Mouse (Mus musculus) limb, embryonic 12.5 days (tissue): ENCODE results near the gene Anks1b. TPM values are rescaled to one million over a fixed set of nuclear protein-coding genes. Genes with fewer than 3 reads are reported as not detected.

Experiments used
- ATAC-seq: fragments of 200-750 bp; cut with Nextera tagmentation; 2 replicates; pipeline ENCODE4 v1.8.0; 2017; ENCODE audit warnings: low read depth, moderate TSS enrichment; ENCODE audit not compliant: insufficient number of reproducible peaks, insufficient read depth, low FRiP score, low TSS enrichment
- H3K27ac ChIP-seq: fragments of 300-500 bp; sonication (generic); 2 replicates; pipeline ENCODE4 v1.5.1; 2016; ENCODE audit warnings: mild to moderate bottlenecking, moderate library complexity
- H3K27me3 ChIP-seq: fragments of 300-500 bp; sonication (generic); 2 replicates; pipeline ENCODE4 v1.6.1; 2016; ENCODE audit warnings: mild to moderate bottlenecking, moderate library complexity
- H3K36me3 ChIP-seq: fragments of 300-500 bp; sonication (generic); 2 replicates; pipeline ENCODE4 v1.6.1; 2016; ENCODE audit warnings: mild to moderate bottlenecking, moderate library complexity
- H3K4me1 ChIP-seq: fragments of 300-500 bp; sonication (generic); replicated peaks from 2 replicates; pipeline ENCODE4 v1.6.1; 2016
- H3K4me2 ChIP-seq: fragments of 300-500 bp; sonication (generic); 2 replicates; pipeline ENCODE4 v1.6.1; 2016; ENCODE audit warnings: mild to moderate bottlenecking, moderate library complexity
- H3K4me3 ChIP-seq: fragments of 300-500 bp; sonication (generic); replicated peaks from 2 replicates; pipeline ENCODE4 v1.5.1; 2016; ENCODE audit warnings: mild to moderate bottlenecking
- H3K9ac ChIP-seq: fragments of 300-500 bp; sonication (generic); replicated peaks from 2 replicates; pipeline ENCODE4 v1.6.1; 2016; ENCODE audit warnings: mild to moderate bottlenecking, moderate library complexity
- H3K9me3 ChIP-seq: fragments of 300-500 bp; sonication (generic); 2 replicates; pipeline ENCODE4 v1.6.1; 2016; ENCODE audit warnings: mild to moderate bottlenecking, moderate library complexity
- WGBS: fragments of 180-500 bp; shearing (Covaris S2); methylation state at CpG from one replicate; pipeline ENCODE4 v1.1.7; 2016; 5-methylcytosine and 5-hydroxymethylcytosine counted together
- polyA plus RNA-seq: library from polyadenylated mRNA; unstranded; fragments of >200 nt; fragmentation: Nextera tagmentation; extraction: Ambion mirVana; gene quantifications from 2 replicates; pipeline ENCODE4 v1.2.1, GENCODE M21; 2016

Gene Anks1b
- polyA plus RNA-seq, 1 experiment from 2014 or later, result 1.8 TPM

GRCm38 (mm10) chr10:90708822-90709601, 835.7 kb downstream of the Anks1b start:
- Histone ChIP-seq H3K4me2 (no peak overlapping the region), H3K9me3 (no peaks in the 10 kb centered on the region), H3K36me3 (no peaks in the 10 kb centered on the region), H3K4me1 (no peaks in the 10 kb centered on the region), H3K27ac (no peak overlapping the region), H3K27me3 (no peaks in the 10 kb centered on the region), H3K9ac (no peak overlapping the region), H3K4me3 (no peak overlapping the region)
- no peak for ATAC-seq
- WGBS, result 80% methylated on average over 11 of the region's 11 CpGs

GRCm38 (mm10) chr10:90709602-90709931, 836.3 kb downstream of the Anks1b start:
- H3K9ac ChIP-seq, result no peak overlapping the region
- ATAC-seq, result no peak
- no peaks in the 10 kb centered on the region for H3K27me3 ChIP-seq
- WGBS, result 40% methylated on average over 5 of the region's 5 CpGs
- H3K36me3 ChIP-seq, result no peaks in the 10 kb centered on the region
- no peak overlapping the region for H3K4me2 ChIP-seq
- no peaks in the 10 kb centered on the region for H3K9me3 ChIP-seq
- no peaks in the 10 kb centered on the region for H3K4me1 ChIP-seq
- no peak overlapping the region for H3K27ac ChIP-seq
- H3K4me3 ChIP-seq, result no peak overlapping the region

- H3K4me1 ChIP-seq, result peaks cover 5% of the 10 kb centered on the region
- WGBS, result 12% methylated on average over 11 of the region's 11 CpGs
- peak overlapping the region; percentile 23; the same call in 1 of the 2 replicates for H3K9ac ChIP-seq
- 0 out of 2 replicates have a peak overlapping the region, but pooled peaks have one; percentile 17 for H3K27ac ChIP-seq
- peak overlapping the region; percentile 52 for H3K4me2 ChIP-seq
- H3K4me3 ChIP-seq, result 0 out of 2 replicates have a peak overlapping the region, but pooled peaks have one; percentile 17
- peak; percentile 56; the same call in 1 of the 2 replicates for ATAC-seq
- H3K27me3 ChIP-seq, result no peaks in the 10 kb centered on the region
- no peaks in the 10 kb centered on the region for H3K36me3 ChIP-seq
- H3K9me3 ChIP-seq, result no peaks in the 10 kb centered on the region
Observed at GRCm38 (mm10) chr10:90717961-90718360, 844.7 kb downstream of the Anks1b start.

GRCm38 (mm10) chr10:90718684-90719083, 845.4 kb downstream of the Anks1b start:
- no peaks in the 10 kb centered on the region for H3K36me3 ChIP-seq
- H3K27me3 ChIP-seq, result no peaks in the 10 kb centered on the region
- ATAC-seq, result no peak
- H3K9me3 ChIP-seq, result no peaks in the 10 kb centered on the region
- no peak overlapping the region for H3K27ac ChIP-seq
- H3K4me2 ChIP-seq, result no peak overlapping the region
- no peak overlapping the region for H3K4me3 ChIP-seq
- WGBS, result 82% methylated on average over 9 of the region's 9 CpGs
- H3K4me1 ChIP-seq, result peaks cover 5% of the 10 kb centered on the region
- no peak overlapping the region for H3K9ac ChIP-seq

- no peak overlapping the region for H3K27ac ChIP-seq
- ATAC-seq, result no peak
- 34% methylated on average over 4 of the region's 4 CpGs for WGBS
- no peaks in the 10 kb centered on the region for H3K9me3 ChIP-seq
- H3K4me3 ChIP-seq, result no peak overlapping the region
- no peak overlapping the region for H3K4me2 ChIP-seq
- no peaks in the 10 kb centered on the region for H3K36me3 ChIP-seq
- H3K27me3 ChIP-seq, result no peaks in the 10 kb centered on the region
- H3K4me1 ChIP-seq, result peaks cover 5% of the 10 kb centered on the region
- no peak overlapping the region for H3K9ac ChIP-seq
Observed at GRCm38 (mm10) chr10:90719996-90720395, 846.7 kb downstream of the Anks1b start.

- no peak overlapping the region for H3K4me2 ChIP-seq
- H3K9ac ChIP-seq, result no peak overlapping the region
- H3K36me3 ChIP-seq, result no peaks in the 10 kb centered on the region
- H3K4me1 ChIP-seq, result peaks cover under 1% of the 10 kb centered on the region
- H3K27me3 ChIP-seq, result peaks cover 12% of the 10 kb centered on the region
- 74% methylated on average over 5 of the region's 5 CpGs for WGBS
- H3K9me3 ChIP-seq, result no peaks in the 10 kb centered on the region
- H3K4me3 ChIP-seq, result no peak overlapping the region
- ATAC-seq, result no peak
- no peak overlapping the region for H3K27ac ChIP-seq
Observed at GRCm38 (mm10) chr10:90723071-90723494, 849.8 kb downstream of the Anks1b start.

- no peaks in the 10 kb centered on the region for H3K36me3 ChIP-seq
- H3K27ac ChIP-seq, result no peak overlapping the region
Observed at GRCm38 (mm10) chr10:90723941-90724341, 850.6 kb downstream of the Anks1b start.

GRCm38 (mm10) chr10:90724931-90725330, 851.6 kb downstream of the Anks1b start:
- no peak overlapping the region for H3K4me2 ChIP-seq
- no peak overlapping the region for H3K9ac ChIP-seq
- no peak for ATAC-seq
- peaks cover 4% of the 10 kb centered on the region for H3K4me1 ChIP-seq
- no peak overlapping the region for H3K4me3 ChIP-seq
- H3K9me3 ChIP-seq, result no peaks in the 10 kb centered on the region
- H3K36me3 ChIP-seq, result no peaks in the 10 kb centered on the region
- peaks cover 17% of the 10 kb centered on the region for H3K27me3 ChIP-seq
- no peak overlapping the region for H3K27ac ChIP-seq
- WGBS, result 69% methylated on average over 1 of the region's 1 CpGs

More at GRCm38 (mm10) chr10:90723941-90724341, 850.6 kb downstream of the Anks1b start:
- H3K4me1 ChIP-seq, result peaks cover 4% of the 10 kb centered on the region
- H3K9ac ChIP-seq, result no peak overlapping the region
- no peak overlapping the region for H3K4me3 ChIP-seq
- H3K9me3 ChIP-seq, result no peaks in the 10 kb centered on the region
- H3K4me2 ChIP-seq, result no peak overlapping the region
- 89% methylated on average over 13 of the region's 13 CpGs for whole genome bisulfite sequencing
- H3K27me3 ChIP-seq, result peaks cover 17% of the 10 kb centered on the region
- ATAC-seq, result no peak

GRCm38 (mm10) chr10:90728401-90729358, 855.4 kb downstream of the Anks1b start:
- Histone ChIP-seq H3K36me3 (no peaks in the 10 kb centered on the region), H3K27me3 (peaks cover 17% of the 10 kb centered on the region), H3K27ac (no peak overlapping the region), H3K9me3 (no peaks in the 10 kb centered on the region), H3K4me3 (peak overlapping the region; percentile 26), H3K4me1 (peaks cover 4% of the 10 kb centered on the region), H3K9ac (no peak overlapping the region), H3K4me2 (peak overlapping the region; percentile 57)
- peak; percentile 54; the same call in 1 of the 2 replicates for ATAC-seq
- WGBS, result 29% methylated on average over 22 of the region's 22 CpGs

GRCm38 (mm10) chr10:90729527-90729926, 856.2 kb downstream of the Anks1b start:
- no peak for ATAC-seq
- Histone ChIP-seq H3K27me3 (peaks cover 17% of the 10 kb centered on the region), H3K4me2 (no peak overlapping the region; the same call in 1 of the 2 replicates), H3K27ac (no peak overlapping the region), H3K36me3 (no peaks in the 10 kb centered on the region), H3K9me3 (no peaks in the 10 kb centered on the region), H3K4me3 (no peak overlapping the region), H3K4me1 (peaks cover 4% of the 10 kb centered on the region), H3K9ac (no peak overlapping the region)
- WGBS, result 50% methylated on average over 10 of the region's 10 CpGs

- no peak for ATAC-seq
- H3K4me1 ChIP-seq, result peaks cover 4% of the 10 kb centered on the region
Observed at GRCm38 (mm10) chr10:90732823-90733222, 859.5 kb downstream of the Anks1b start.

More at GRCm38 (mm10) chr10:90732823-90733222, 859.5 kb downstream of the Anks1b start:
- Histone ChIP-seq H3K4me2 (no peak overlapping the region), H3K9me3 (no peaks in the 10 kb centered on the region), H3K36me3 (no peaks in the 10 kb centered on the region), H3K9ac (no peak overlapping the region), H3K27ac (no peak overlapping the region), H3K27me3 (peaks cover 8% of the 10 kb centered on the region), H3K4me3 (no peak overlapping the region)
- WGBS, result 74% methylated on average over 4 of the region's 4 CpGs
